Mouse (Mus musculus): ENCODE measurements around the gene Nek3.

DNA sequence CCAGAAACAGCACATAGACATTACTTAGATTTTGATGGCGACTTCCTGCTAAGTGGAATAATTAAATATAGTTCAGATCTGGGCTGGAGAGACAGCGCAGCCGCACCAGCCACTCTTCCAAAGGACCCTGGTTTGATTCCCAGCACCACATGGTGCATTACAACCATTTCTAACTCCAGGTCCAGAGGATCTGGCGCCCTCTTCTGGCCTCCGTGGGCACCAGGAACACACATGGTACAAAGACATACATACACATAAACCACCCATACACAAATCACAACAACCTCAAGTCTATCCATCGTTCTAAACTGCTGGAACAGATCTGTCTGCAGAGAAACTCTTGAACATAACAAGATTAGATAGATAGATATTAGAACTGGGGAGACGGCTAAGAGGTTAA lies 9.7 kb upstream of the Nek3 start:
- no peak for TF ChIP-seq POLR2A (IDR thresholded peaks at IDR 0.05; ENCODE audit: control insufficient read depth, low read depth, low read length)
- peak; percentile 49; the same call in 1 of the 2 replicates for TF ChIP-seq CTCF (IDR thresholded peaks at IDR 0.05; ENCODE audit: control insufficient read depth, insufficient read depth, insufficient replicate concordance, low read depth, low read length)

Measured in testis, adult 2 months (tissue).